ENCODE assay signal across 10 mouse cellular contexts in genomic region chr19:55850402-55851078, GRCm38 (mm10).
A peak's percentile ranks its signal among the peaks of the same experiment; 100 is the strongest.
DNase-seq lines count a peak whose midpoint lies in the region; ATAC-seq lines count a peak whose summit lies in the region.
"Had no signal": no experiment of that assay in that cellular context is flagged by ENCODE, and none has a peak within 500 bp of the region (broad histone marks: within the 10 kb centered on the region; RNA-seq: fewer than 3 reads in every experiment).

No protein-coding gene starts in this region.

- ATAC-seq in heart, embryonic 14.5 days (ENCODE audit: insufficient number of reproducible peaks, insufficient read depth, low FRiP score, low read depth), result peak; percentile 82
- 0 out of 2 replicates have a peak, but pooled peaks have one; percentile 14 for ATAC-seq in megakaryocyte progenitor cell, adult 5-6 weeks (replicated peaks; ENCODE audit: poor library complexity)

- DNase-seq in kidney, adult 11 months, result peak; percentile 30
- no peak for DNase-seq in kidney, postnatal 14 days
- DNase-seq in adipocyte (ENCODE audit: low spot score), result peak; percentile 45
- DNase-seq in urinary bladder, postnatal 10 days (ENCODE audit: low spot score), result no peak
- no peak for DNase-seq in lung, postnatal 14 days
- DNase-seq: cerebellum, adult 11-12 months; kidney, postnatal 10 days had no signal

- peak overlapping the region; percentile 43 to 77; a peak in 3 of 4 replicates for H3K27ac ChIP-seq in heart, embryonic 14.5 days (replicated peaks in 1 of 2; ENCODE audit: control insufficient read depth in 1 of 2, insufficient read depth in 1 of 2, low read depth in 2 of 2, low read length in 2 of 2)
- H3K27ac ChIP-seq: forebrain, embryonic 12.5 days had no signal

- no peak overlapping the region for H3K4me3 ChIP-seq in heart, embryonic 14.5 days (ENCODE audit: control insufficient read depth in 1 of 2, insufficient read depth in 1 of 2, low read depth in 1 of 2, low read length in 2 of 2)
- H3K4me3 ChIP-seq: forebrain, embryonic 12.5 days had no signal

- no peaks in the 10 kb centered on the region for H3K9me3 ChIP-seq in heart, embryonic 14.5 days (ENCODE audit: control insufficient read depth, low read length)
- H3K9me3 ChIP-seq: forebrain, embryonic 12.5 days had no signal

- WGBS in heart, embryonic 14.5 days, result 42% methylated on average over 8 of the region's 8 CpGs

- H3K4me1 ChIP-seq in heart, embryonic 14.5 days (ENCODE audit: control insufficient read depth in 2 of 2, insufficient read depth in 2 of 2, low read length in 2 of 2), result peaks cover 27 to 59% of the 10 kb centered on the region in 2 experiments

- no peak overlapping the region for H3K4me2 ChIP-seq in heart, embryonic 14.5 days (ENCODE audit: low read length)
- H3K4me2 ChIP-seq: forebrain, embryonic 12.5 days had no signal

- H3K36me3 ChIP-seq in heart, embryonic 14.5 days (ENCODE audit: control insufficient read depth, insufficient read depth, low read length), result no peaks in the 10 kb centered on the region
- H3K36me3 ChIP-seq: forebrain, embryonic 12.5 days had no signal

- no peak overlapping the region for H3K9ac ChIP-seq in heart, embryonic 14.5 days (ENCODE audit: low read length)
- H3K9ac ChIP-seq: forebrain, embryonic 12.5 days had no signal

- no peaks in the 10 kb centered on the region for H3K27me3 ChIP-seq in heart, embryonic 14.5 days (ENCODE audit: control insufficient read depth, insufficient read depth, low read length)
- H3K27me3 ChIP-seq: forebrain, embryonic 12.5 days had no signal

Comparison
In these comparisons a context has a peak if more than half of its experiments do, and no peak if none do; other contexts are left out.
1. DNase-seq: peak in kidney, adult 11 months (single experiment) and adipocyte (single experiment); none in kidney, postnatal 14 days (single experiment), urinary bladder, postnatal 10 days (single experiment) and lung, postnatal 14 days (single experiment).